Mouse (Mus musculus): ENCODE data around the gene Ptrh1.

Gene Ptrh1

GRCm38 (mm10) chr2:32798251-32798962, 22.8 kb downstream of the Ptrh1 start:
- no peak for DNase-seq (ENCODE audit: low read depth)

- DNase-seq (ENCODE audit: low read depth): no peak
Measured at GRCm38 (mm10) chr2:32808816-32809566, 33.4 kb downstream of the Ptrh1 start.

- DNase-seq (ENCODE audit: low read depth): no peak
Measured at GRCm38 (mm10) chr2:32811959-32812358, 36.4 kb downstream of the Ptrh1 start.

GRCm38 (mm10) chr2:32816497-32816896, 40.9 kb downstream of the Ptrh1 start:
- no peak for DNase-seq (ENCODE audit: low read depth)

GRCm38 (mm10) chr2:32816946-32817581, 41.5 kb downstream of the Ptrh1 start:
- DNase-seq (ENCODE audit: low read depth): no peak

GRCm38 (mm10) chr2:32817589-32817988, 42.0 kb downstream of the Ptrh1 start:
- DNase-seq (ENCODE audit: low read depth): no peak

- DNase-seq (ENCODE audit: low read depth): no peak
Measured at GRCm38 (mm10) chr2:32818208-32818607, 42.6 kb downstream of the Ptrh1 start.

- DNase-seq (ENCODE audit: low read depth): peak; percentile 78
Measured at GRCm38 (mm10) chr2:32821041-32821802, 45.6 kb downstream of the Ptrh1 start.

- DNase-seq (ENCODE audit: low read depth): no peak
Measured at GRCm38 (mm10) chr2:32822643-32823042, 47.1 kb downstream of the Ptrh1 start.

GRCm38 (mm10) chr2:32823153-32823552, 47.6 kb downstream of the Ptrh1 start:
- DNase-seq (ENCODE audit: low read depth): no peak

- no peak for DNase-seq (ENCODE audit: low read depth)
Measured at GRCm38 (mm10) chr2:32823579-32824154, 48.1 kb downstream of the Ptrh1 start.

- no peak for DNase-seq (ENCODE audit: low read depth)
Measured at GRCm38 (mm10) chr2:32824181-32824580, 48.6 kb downstream of the Ptrh1 start.

GRCm38 (mm10) chr2:32824778-32825177, 49.2 kb downstream of the Ptrh1 start:
- DNase-seq (ENCODE audit: low read depth): no peak

GRCm38 (mm10) chr2:32825796-32826195, 50.2 kb downstream of the Ptrh1 start:
- DNase-seq (ENCODE audit: low read depth): no peak
